Mouse (Mus musculus) myocyte (in vitro differentiated cells): ENCODE data around the gene Tenm4. TPM values are rescaled to one million over a fixed set of nuclear protein-coding genes. Genes with fewer than 3 reads are reported as not detected.

Source experiments
- H3K27me3 ChIP-seq: one replicate; pipeline ENCODE4 v1.6.1; 2011; ENCODE audit not compliant: control insufficient read depth, insufficient read depth, insufficient read length
- H3K36me3 ChIP-seq: one replicate; pipeline ENCODE4 v1.6.1; 2011; ENCODE audit not compliant: control insufficient read depth, insufficient read depth
- H3K4me2 ChIP-seq: one replicate; pipeline ENCODE4 v1.6.1; 2011; ENCODE audit warnings: low read depth, control low read depth
- H3K4me3 ChIP-seq: one replicate; pipeline ENCODE4 v1.5.1; 2011; ENCODE audit warnings: mild to moderate bottlenecking, control low read depth, moderate library complexity
- H3K79me2 ChIP-seq: one replicate; pipeline ENCODE4 v1.6.1; 2011; ENCODE audit not compliant: control insufficient read depth, insufficient read depth
- H3ac ChIP-seq: one replicate; pipeline ENCODE4 v1.6.1; 2011; ENCODE audit not compliant: control insufficient read depth, insufficient read length
- CEBPB ChIP-seq: IDR thresholded peaks from 2 replicates; pipeline ENCODE4 v1.6.1; 2011; ENCODE audit warnings: mild to moderate bottlenecking, moderate library complexity; ENCODE audit not compliant: poor library complexity, insufficient read depth, severe bottlenecking
- E2F4 ChIP-seq: IDR thresholded peaks from one replicate; pipeline ENCODE4 v1.6.1; 2011; ENCODE audit warnings: mild to moderate bottlenecking, control low read depth, moderate library complexity; ENCODE audit not compliant: insufficient read depth
- MAX ChIP-seq: IDR thresholded peaks from one replicate; pipeline ENCODE4 v1.6.1; 2011; ENCODE audit warnings: low read depth, mild to moderate bottlenecking, control low read depth
- MYOD1 ChIP-seq, 3 experiments: IDR thresholded peaks; one replicate each; pipeline ENCODE4 v1.6.1; 2011; ENCODE audit warnings: control low read depth in 2 of 3, low read depth in 2 of 3, mild to moderate bottlenecking in 2 of 3, moderate library complexity in 1 of 3; ENCODE audit not compliant: insufficient read length in 2 of 3, control insufficient read depth in 1 of 3
- MYOG ChIP-seq, 3 experiments: IDR thresholded peaks; one replicate each; pipeline ENCODE4 v1.6.1; 2011; ENCODE audit warnings: control low read depth in 2 of 3, low read depth in 2 of 3, mild to moderate bottlenecking in 2 of 3; ENCODE audit not compliant: insufficient read length in 2 of 3, control insufficient read depth in 1 of 3, insufficient read depth in 1 of 3
- POLR2A ChIP-seq: IDR thresholded peaks from one replicate; pipeline ENCODE4 v1.6.1; 2011; ENCODE audit warnings: low read depth, mild to moderate bottlenecking, control low read depth, moderate library complexity; ENCODE audit not compliant: insufficient read length
- POLR2AphosphoS2 ChIP-seq: IDR thresholded peaks from one replicate; pipeline ENCODE4 v1.6.1; 2011; ENCODE audit warnings: low read depth, control low read depth; ENCODE audit not compliant: insufficient read length
- REST ChIP-seq: IDR thresholded peaks from one replicate; pipeline ENCODE4 v1.6.1; 2011; ENCODE audit warnings: mild to moderate bottlenecking, control low read depth, moderate library complexity; ENCODE audit not compliant: insufficient read depth, insufficient read length
- SRF ChIP-seq: IDR thresholded peaks from one replicate; pipeline ENCODE4 v1.6.1; 2011; ENCODE audit warnings: low read depth; ENCODE audit not compliant: control insufficient read depth, insufficient read length
- TCF12 ChIP-seq: IDR thresholded peaks from one replicate; pipeline ENCODE4 v1.6.1; 2011; ENCODE audit warnings: mild to moderate bottlenecking, control low read depth; ENCODE audit not compliant: poor library complexity, insufficient read depth, severe bottlenecking
- TCF3 ChIP-seq: IDR thresholded peaks from one replicate; pipeline ENCODE4 v1.6.1; 2011; ENCODE audit warnings: low read depth, control low read depth; ENCODE audit not compliant: insufficient read length
- USF1 ChIP-seq: IDR thresholded peaks from one replicate; pipeline ENCODE4 v1.6.1; 2011; ENCODE audit warnings: low read depth, mild to moderate bottlenecking, control low read depth, moderate library complexity
- polyA plus RNA-seq: library from polyadenylated mRNA; unstranded; fragments of >200 nt; fragmentation: generic; extraction: Trizol; gene quantifications from one replicate; pipeline ENCODE4 v1.2.1, GENCODE M21; 2012; ENCODE audit warnings: missing spikeins

Gene Tenm4
- polyA plus RNA-seq, 1 experiment = 10.9 TPM

- H3K4me3 ChIP-seq = no peak overlapping the region
- TF ChIP-seq POLR2AphosphoS2 (no peak), TCF3 (no peak), TCF12 (no peak), MAX (no peak), MYOD1 (IDR thresholded peaks at IDR 0.05; ENCODE audit: control insufficient read depth in 1 of 3, insufficient read length in 2 of 3, low read depth in 2 of 3) (no peak)
- H3K36me3 ChIP-seq = no peaks in the 10 kb centered on the region
- no peak overlapping the region for H3K4me2 ChIP-seq
- no peaks in the 10 kb centered on the region for H3K27me3 ChIP-seq
- no peaks in the 10 kb centered on the region for H3K79me2 ChIP-seq
- no peak overlapping the region for H3ac ChIP-seq
These were observed 486.2 kb downstream of the Tenm4 start for GRCm38 (mm10) chr7:96657101-96657830.

DNA sequence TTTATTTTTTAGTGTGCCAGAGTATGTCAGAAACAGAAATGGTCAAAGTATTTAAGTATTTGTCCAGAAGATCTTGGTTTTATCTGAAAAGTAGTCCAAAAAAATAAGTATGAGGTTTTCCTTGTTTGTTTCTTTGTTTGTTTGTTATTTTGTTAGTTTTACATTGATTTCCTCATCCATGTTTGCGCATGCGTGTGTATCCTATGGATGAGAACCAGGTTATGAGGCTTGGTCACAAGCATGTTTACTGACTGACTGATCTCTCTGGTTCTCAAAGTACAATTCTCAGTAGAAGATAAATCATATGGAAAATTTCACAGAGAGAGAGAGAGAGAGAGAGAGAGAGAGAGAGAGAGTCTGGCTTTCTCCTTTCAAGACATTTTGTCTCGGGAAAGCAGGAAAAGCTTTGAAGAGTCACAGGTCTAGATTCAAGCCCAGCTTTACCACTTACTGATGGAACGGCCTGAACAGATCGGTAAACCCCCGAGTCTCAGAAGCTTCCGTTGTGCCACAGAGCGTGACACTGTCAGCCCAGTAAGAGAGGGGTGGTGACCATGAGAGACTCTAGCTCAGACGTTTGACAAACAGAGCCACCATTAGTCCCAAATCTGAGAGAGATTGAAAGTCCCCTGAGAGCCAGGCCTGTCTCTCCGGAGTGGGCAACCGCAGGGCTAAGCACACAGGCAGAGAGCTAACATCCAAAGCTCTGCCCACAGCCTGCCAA is 487.0 kb downstream of the Tenm4 start:
- Histone ChIP-seq H3K27me3 (no peaks in the 10 kb centered on the region), H3K4me2 (no peak overlapping the region), H3K79me2 (no peaks in the 10 kb centered on the region), H3K4me3 (no peak overlapping the region), H3ac (no peak overlapping the region), H3K36me3 (no peaks in the 10 kb centered on the region)
- TF ChIP-seq POLR2A (no peak), CEBPB (no peak), MAX (no peak), MYOD1 (IDR thresholded peaks at IDR 0.05; ENCODE audit: control insufficient read depth in 1 of 3, insufficient read length in 2 of 3, low read depth in 2 of 3) (no peak), E2F4 (no peak), TCF12 (no peak), SRF (no peak), USF1 (no peak), TCF3 (no peak), REST (no peak), MYOG (IDR thresholded peaks at IDR 0.05; ENCODE audit: control insufficient read depth in 1 of 3, insufficient read depth in 1 of 3, insufficient read length in 2 of 3, low read depth in 2 of 3) (no peak), POLR2AphosphoS2 (no peak)

GRCm38 (mm10) chr7:96660907-96661306 is 489.9 kb downstream of the Tenm4 start:
- TF ChIP-seq E2F4 = no peak
- TF ChIP-seq REST = no peak
- H3K36me3 ChIP-seq = no peaks in the 10 kb centered on the region
- no peaks in the 10 kb centered on the region for H3K79me2 ChIP-seq
- H3K4me3 ChIP-seq = no peak overlapping the region
- no peaks in the 10 kb centered on the region for H3K27me3 ChIP-seq
- no peak overlapping the region for H3K4me2 ChIP-seq
- H3ac ChIP-seq = no peak overlapping the region

DNA sequence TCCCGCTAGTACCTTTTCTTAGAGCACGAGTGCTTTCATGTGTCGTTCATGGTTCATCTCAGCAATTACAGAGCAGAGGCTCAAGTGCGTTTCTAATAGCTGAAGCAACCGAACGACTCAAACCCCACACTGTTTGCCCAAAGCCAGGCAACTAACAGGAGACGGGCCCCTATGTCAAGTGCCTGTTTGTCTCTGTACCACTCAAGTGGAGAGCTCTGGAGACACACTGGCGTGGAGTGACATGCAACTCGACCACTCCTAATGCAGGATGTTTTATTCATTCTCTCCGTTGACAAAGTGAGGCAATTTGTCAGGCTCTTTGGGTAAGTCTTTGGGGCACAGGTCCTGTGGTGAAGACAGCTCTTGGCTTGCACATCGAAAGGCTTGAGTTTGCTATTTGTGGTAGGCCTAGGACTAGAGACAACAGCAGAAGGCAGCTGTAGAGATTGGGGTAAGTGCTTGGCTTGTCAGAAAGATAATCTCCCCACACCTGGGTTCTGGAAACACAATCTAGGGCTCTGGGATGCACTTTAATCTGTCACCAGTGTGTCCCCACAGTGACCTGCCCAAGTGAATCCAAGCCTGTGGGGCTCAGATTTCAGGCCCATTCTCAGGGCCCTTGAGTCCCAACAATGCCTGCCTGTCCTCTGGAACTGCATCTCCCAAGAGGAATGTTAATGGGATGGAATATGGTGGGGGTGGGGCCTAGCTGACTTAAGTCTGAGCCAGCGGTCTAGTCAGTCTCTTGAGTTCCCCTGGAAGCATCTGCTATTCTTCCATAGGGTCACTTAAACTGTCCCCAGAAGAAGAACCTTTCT is 490.5 kb downstream of the Tenm4 start:
- Histone ChIP-seq H3K36me3 (no peaks in the 10 kb centered on the region), H3ac (no peak overlapping the region), H3K4me3 (no peak overlapping the region), H3K4me2 (no peak overlapping the region), H3K27me3 (no peaks in the 10 kb centered on the region), H3K79me2 (no peaks in the 10 kb centered on the region)
- TF ChIP-seq POLR2A = no peak
- TF ChIP-seq MYOD1 (IDR thresholded peaks at IDR 0.05; ENCODE audit: control insufficient read depth in 1 of 3, insufficient read length in 2 of 3, low read depth in 2 of 3) = no peak
- TF ChIP-seq TCF3 = no peak
- TF ChIP-seq SRF = no peak
- no peak for TF ChIP-seq MAX
- TF ChIP-seq TCF12 = no peak

GRCm38 (mm10) chr7:96663336-96663735 is 492.3 kb downstream of the Tenm4 start:
- Histone ChIP-seq H3K27me3 (no peaks in the 10 kb centered on the region), H3K36me3 (no peaks in the 10 kb centered on the region), H3K4me2 (no peak overlapping the region), H3K4me3 (no peak overlapping the region), H3K79me2 (no peaks in the 10 kb centered on the region), H3ac (no peak overlapping the region)
- TF ChIP-seq TCF12 (no peak), POLR2A (no peak), MYOD1 (IDR thresholded peaks at IDR 0.05; ENCODE audit: control insufficient read depth in 1 of 3, insufficient read length in 2 of 3, low read depth in 2 of 3) (no peak), REST (no peak), MAX (no peak), E2F4 (no peak), SRF (no peak), POLR2AphosphoS2 (no peak), MYOG (IDR thresholded peaks at IDR 0.05; ENCODE audit: control insufficient read depth in 1 of 3, insufficient read depth in 1 of 3, insufficient read length in 2 of 3, low read depth in 2 of 3) (no peak), CEBPB (no peak), TCF3 (no peak), USF1 (no peak)
